Mouse (Mus musculus): ENCODE measurements around the gene Gria1.

Gria1 gene

DNA sequence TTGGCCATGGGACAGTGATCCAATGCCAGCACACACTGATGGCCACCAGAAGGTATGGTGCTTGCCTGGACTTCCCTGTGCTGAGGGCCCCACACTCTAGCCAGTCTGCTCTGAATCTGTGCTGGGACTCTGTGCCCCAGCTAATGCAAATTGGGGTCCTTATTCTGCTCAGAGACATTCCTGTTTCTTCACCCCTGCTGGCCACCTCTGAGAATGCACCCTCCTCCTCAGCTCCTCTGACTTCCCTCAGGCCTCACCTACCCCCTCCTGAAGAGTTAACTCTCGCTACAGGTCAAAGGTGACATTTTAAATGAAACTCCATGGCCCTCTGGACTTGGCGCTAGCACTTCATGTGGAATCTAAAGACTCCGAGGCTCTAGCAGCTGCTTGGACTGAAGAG lies 165.4 kb downstream of the Gria1 start:
- DNase-seq, result no peak

DNA sequence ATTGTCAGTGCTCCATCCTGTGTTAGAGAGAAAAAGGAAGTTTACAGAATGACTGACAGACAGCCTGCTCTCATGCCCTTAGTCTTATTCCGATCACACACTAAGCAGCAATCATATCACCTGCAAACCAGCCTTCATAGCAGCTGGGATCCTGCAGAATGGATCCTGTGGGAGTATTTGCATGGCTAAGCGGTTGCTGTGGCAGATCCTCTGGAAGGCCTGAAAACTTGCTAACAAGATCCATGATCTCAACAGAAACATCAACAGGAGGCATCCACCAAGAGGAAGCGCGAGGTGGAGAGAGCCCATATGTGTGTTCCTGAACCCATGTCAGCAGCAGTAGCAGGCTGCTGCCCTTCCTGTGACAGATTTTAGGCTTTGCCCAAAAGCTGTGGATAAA lies 173.0 kb downstream of the Gria1 start:
- no peak for DNase-seq

- DNase-seq, result no peak
Measured at GRCm38 (mm10) chr11:57185110-57185509, 173.9 kb downstream of the Gria1 start.

- DNase-seq, result no peak
Measured at GRCm38 (mm10) chr11:57189391-57189790, 178.2 kb downstream of the Gria1 start.

- DNase-seq, result no peak
Measured at GRCm38 (mm10) chr11:57194746-57195145, 183.6 kb downstream of the Gria1 start.

- no peak for DNase-seq
Measured at GRCm38 (mm10) chr11:57201245-57201976, 190.2 kb downstream of the Gria1 start.

DNA sequence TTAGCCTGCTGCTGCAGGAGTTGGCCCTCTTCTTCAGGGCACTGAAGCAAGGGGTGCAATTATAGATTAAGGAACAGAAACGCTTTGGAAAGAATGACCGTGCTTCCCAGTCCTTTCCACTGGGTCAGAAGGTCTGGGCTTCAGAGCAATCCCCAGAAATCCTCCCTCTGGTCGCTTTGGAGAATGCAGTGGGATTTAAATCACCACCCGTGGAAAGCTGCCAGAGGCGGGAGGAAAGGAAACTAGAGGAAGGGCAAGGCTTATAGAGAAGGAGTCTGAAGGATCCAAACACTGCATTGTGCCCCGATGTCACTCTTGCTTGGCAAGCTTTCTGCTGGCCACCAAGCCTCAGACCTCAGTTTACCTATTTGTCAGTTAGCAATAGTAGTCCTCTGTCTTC lies 193.2 kb downstream of the Gria1 start:
- no peak for DNase-seq

DNA sequence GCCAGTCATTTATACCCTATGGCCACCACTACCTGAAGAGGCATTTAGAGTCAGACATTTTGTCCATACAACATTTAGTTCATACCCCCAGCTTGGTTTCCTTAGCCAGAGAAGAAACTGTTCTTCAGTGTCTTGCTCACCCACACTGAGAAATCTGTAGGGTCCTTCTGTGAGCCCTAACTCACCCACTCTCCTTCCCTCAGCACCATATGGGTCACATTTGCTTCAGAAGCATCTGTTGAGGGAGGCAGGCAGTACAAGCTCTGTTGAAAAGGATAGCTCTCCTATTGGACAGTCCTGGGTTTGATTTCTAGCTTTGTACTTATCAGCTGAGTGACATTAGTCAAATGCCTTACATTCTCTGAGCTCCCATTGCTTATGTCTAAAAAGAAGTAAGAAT lies 196.1 kb downstream of the Gria1 start:
- DNase-seq, result no peak

DNA sequence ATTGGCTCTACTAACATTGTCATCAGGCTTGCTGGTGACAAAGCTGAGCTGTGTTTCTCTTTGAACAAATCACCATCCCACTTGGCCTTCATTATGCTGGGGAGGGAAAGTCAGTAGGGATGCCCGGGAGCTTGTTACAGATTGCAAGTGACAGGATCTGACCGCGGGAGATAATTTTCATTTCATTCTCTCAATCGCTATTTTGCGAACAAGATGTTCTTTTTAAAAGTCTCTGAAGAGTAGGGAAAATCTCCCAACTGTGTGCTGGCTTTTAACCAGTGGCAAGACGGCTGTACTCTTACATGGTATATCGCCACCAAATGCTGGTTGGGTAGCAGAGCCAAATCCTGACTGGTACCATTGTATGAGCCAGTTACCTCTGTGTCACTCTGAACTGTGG lies 202.9 kb downstream of the Gria1 start:
- DNase-seq, result no peak

DNA sequence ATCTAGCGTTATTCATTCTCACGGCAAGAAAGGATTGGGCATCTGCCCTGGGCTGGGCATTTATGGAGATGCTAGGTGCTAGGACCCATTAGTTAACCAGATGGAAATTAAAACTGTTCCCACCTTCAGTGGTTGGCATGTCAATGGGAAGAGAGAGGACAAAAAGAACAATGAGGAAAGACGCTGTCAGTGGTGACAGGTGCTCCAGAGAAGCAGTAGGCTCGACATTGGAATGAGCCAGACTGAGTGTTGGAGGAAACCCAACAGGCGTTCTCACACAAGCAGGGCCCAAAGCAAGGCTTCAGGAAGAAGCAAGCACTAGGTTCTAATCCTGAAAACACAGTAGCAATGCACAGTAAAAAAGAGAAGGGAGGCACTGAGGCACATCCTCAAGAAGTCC lies 203.4 kb downstream of the Gria1 start:
- no peak for DNase-seq

DNA sequence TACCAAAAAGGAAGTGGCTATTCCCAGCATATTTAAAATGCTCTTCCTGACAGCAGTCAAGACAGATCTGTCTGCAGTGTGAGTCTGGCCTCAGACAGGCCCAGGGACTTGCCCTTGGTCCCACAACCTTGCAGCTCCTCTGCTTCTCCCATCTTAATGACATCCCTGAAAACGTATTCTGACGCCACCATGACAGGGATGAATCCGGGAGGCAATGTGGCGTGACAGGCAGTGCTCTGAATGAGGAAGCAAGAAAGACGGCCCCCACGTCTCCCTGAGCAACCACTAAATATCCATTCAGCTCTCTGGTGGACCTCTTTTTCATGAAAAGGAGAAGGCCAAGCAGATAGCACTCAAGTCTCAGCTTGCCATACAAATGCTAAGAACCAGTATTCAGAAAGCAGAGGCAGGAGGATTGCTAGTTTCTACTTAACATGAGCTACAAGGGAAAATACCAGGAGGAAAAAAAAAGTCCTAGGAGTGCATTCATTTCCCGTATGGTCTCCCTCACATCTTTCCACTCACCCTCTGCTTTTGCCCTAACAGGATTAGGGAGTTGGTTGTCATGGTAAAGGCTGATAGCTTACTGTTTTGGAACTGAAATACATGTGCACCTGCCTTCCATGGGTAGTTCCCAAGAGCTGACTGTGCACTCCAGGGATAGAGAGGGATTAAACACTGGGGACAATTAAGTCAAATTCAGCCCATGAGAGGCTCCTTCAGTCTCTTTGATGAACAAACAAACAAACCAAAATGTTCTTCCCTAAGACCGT lies 211.8 kb downstream of the Gria1 start:
- no peak for DNase-seq

GRCm38 (mm10) chr11:57235446-57235845 lies 224.3 kb downstream of the Gria1 start:
- no peak for DNase-seq

DNA sequence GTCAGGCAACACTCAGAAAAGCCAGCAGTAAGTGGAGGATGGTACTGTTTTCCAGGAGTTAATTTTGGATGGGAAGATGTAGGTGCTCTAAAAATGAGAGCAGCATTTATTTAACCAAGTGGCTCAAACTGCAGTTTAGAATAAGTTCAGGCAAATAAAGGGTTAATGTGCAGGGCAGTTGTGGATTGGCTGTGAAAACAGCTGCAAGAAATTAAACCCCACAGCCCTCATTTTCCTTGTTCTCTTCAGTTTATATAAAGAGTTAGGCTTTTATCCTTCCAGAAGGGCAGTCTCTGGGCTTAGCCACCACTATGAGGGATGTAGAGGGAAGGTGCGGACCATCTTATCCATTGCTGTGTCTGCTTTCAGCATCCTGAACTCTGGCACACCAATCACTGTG lies 225.2 kb downstream of the Gria1 start:
- no peak for DNase-seq

DNA sequence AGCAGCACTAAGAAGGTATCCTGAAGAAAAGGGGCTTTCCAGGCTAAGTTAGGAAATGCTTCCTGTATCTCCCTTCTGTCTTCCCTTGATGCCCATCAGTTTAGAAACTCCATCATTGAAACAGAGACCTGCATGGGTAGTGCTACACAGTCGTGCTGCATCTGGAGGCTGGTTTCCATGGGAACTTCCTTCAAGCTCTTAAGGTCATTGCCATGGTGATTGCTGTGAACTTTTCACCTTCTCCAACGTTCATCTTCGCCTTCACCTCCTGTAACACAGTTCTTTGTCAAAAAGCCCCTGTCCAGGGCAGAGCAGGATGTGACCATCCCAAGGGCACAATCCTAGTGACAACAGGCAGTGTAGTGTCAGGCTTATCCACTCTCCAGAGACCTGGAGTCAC lies 228.6 kb downstream of the Gria1 start:
- DNase-seq, result no peak

- no peak for DNase-seq
Measured at GRCm38 (mm10) chr11:57243835-57244234, 232.6 kb downstream of the Gria1 start.

DNA sequence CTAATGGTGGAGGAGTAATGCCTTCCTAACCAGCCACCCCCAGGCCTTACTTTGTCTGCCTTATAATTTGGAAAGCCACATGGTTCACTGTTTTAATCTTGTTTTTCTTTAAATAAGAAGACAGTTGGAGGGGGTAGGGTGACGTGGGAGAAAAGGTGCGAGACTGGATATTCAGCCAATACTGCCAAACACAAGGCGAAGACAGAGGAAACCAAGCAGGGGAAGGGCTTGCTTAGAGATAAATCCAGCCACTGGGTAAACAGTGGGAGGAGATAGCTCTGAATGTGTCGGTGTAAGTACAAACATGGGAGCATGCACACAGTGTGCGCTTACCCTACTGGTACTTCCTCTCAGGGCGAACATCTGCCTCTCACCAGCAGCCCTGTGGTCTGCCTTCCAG lies 233.4 kb downstream of the Gria1 start:
- no peak for DNase-seq

GRCm38 (mm10) chr11:57248870-57249269 lies 237.7 kb downstream of the Gria1 start:
- DNase-seq, result no peak

DNA sequence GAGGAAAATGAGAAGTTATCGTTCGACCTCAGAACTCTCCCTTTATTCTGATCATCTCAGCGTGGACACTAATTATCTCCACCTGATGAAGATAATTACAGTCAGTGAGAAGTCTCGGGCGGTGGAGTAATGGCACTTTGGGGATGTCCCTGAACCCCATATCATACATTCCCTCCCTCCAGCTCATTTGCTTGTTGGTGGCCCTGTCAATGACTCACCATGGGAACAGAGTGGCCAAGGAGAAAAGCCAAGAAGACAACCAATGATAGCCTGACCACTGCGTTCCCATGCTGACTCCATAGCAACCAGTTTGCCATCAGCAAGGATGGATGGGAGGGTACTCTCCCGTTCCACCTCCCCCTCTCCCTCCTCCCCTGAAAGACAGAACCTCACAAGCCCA lies 238.9 kb downstream of the Gria1 start:
- DNase-seq, result no peak

- no peak for DNase-seq
Measured at GRCm38 (mm10) chr11:57271687-57272086, 260.5 kb downstream of the Gria1 start.

DNA sequence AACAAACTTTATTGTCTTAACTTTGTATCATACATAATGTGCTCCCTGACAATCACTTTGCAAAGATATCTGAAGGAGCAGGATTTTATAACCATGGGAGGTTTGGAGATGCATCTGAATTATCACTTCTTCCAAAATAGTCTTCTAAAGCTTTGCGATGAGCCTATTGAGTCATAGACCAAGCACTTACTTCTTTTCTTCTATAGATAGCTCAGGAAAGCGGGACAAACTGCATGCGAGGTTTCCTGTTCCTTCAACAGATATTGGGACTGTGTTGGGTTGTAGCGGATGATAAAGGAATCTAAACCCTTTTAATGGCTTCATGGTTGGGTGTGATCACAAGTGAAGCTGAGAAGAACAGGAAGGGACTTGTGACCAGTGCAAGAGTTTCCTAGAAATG lies 263.5 kb downstream of the Gria1 start:
- DNase-seq, result no peak

- DNase-seq, result no peak
Measured at GRCm38 (mm10) chr11:57278056-57278455, 266.9 kb downstream of the Gria1 start.

DNA sequence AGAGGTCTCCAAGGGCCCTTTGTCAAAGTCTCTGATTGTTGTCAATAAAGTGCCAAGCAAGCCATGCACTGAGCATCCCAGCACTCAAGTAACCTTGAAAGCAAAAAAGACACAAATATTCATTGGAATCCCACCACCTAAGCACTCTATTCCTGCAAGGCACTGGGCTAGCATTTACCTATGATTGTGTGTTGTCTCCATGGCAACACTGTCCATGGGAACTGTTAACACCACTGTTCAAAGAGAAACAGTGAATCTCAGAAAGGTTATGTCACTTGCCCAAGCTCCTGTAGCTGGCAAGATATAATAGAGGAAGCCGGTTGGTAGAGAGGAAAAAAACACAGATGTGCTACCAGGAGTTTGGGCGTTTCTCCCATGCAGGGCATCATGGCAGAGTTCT lies 274.9 kb downstream of the Gria1 start:
- DNase-seq, result no peak

GRCm38 (mm10) chr11:57297376-57297775 lies 286.2 kb downstream of the Gria1 start:
- no peak for DNase-seq

DNA sequence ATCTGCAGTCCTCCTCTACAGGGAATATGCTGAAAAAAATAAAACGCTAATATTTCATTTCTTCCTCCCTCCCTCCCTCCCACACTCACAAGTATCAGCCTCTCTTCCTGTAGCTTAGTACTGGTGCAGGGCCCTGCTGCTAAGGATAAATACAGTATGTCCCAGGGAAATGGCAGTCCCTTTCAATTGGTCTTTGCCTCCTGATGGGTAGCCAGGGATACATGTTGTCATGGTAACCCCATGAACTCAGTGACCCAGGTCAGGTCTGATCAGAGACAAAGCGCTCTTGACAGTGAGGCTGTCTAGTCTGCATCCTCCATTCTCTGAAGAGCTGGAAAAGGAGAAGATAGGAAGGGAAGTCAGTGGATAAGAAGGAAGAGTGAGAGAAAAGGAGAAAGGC lies 287.1 kb downstream of the Gria1 start:
- DNase-seq, result no peak

DNA sequence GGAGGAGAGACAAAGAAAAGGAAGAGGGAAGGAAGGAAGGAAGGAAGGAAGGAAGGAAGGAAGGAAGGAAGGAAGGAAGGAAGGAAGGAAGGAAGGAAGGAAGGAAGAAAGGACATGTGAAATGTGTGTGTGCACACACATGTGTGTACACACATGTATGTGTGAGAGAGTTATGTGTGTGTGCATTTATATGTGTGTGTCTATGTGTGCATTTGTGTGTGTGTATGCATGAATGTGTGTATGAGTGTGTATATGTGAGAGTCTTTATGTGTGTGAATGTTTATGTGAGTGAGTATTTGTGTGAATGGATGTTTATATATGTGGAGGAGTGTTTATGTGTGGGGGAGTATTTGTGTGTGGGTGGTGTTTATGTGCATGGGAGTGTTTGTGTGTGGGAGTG lies 287.5 kb downstream of the Gria1 start:
- no peak for DNase-seq

Measured in liver (tissue).